Mouse (Mus musculus) CH12.LX (cell line): ENCODE measurements around the gene Abtb1. TPM values are rescaled to one million over a fixed set of nuclear protein-coding genes. Genes with fewer than 3 reads are reported as not detected.

Experiments
- DNase-seq: peaks from one replicate; pipeline ENCODE4 v3.0.0-alpha.2; 2013; ENCODE audit errors: extremely low read depth
- H3K27ac ChIP-seq: 2 replicates; pipeline ENCODE4 v1.5.1; 2012; ENCODE audit warnings: low read depth, mild to moderate bottlenecking, control low read depth, moderate library complexity; ENCODE audit not compliant: insufficient read depth
- H3K27me3 ChIP-seq: replicated peaks from 2 replicates; pipeline ENCODE3; 2012; ENCODE audit warnings: inconsistent platforms
- H3K36me3 ChIP-seq, 2 experiments: replicated peaks in 1 of 2; 2 replicates each; pipeline versions ENCODE3 to v1.6.1; 2012; ENCODE audit warnings: inconsistent platforms in 1 of 2, low read length in 1 of 2, mild to moderate bottlenecking in 1 of 2, mixed read lengths in 1 of 2, moderate library complexity in 1 of 2; ENCODE audit not compliant: control insufficient read depth in 1 of 2, insufficient read depth in 1 of 2
- H3K4me1 ChIP-seq, 2 experiments: 2 replicates each; pipeline ENCODE4 v1.6.1; 2012; ENCODE audit warnings: inconsistent platforms in 1 of 2, moderate library complexity in 1 of 2; ENCODE audit not compliant: insufficient read depth in 2 of 2, control insufficient read depth in 1 of 2
- H3K4me2 ChIP-seq: 2 replicates; pipeline ENCODE4 v1.6.1; 2012; ENCODE audit warnings: low read depth, mild to moderate bottlenecking, control low read depth; ENCODE audit not compliant: poor library complexity, insufficient read depth, severe bottlenecking
- H3K4me3 ChIP-seq, 3 experiments: fragments of 150-350 bp in 1 of 3; sonication (generic) in 1 of 3; replicated peaks in 1 of 3; 2 replicates each; pipeline versions ENCODE3 to v1.5.1; 2011 to 2012; ENCODE audit warnings: low read depth in 2 of 3, low read length in 2 of 3, mild to moderate bottlenecking in 2 of 3, moderate library complexity in 2 of 3, control low read depth in 1 of 3, improper control_type of control experiment in 1 of 3, inconsistent platforms in 1 of 3, mixed read lengths in 1 of 3; ENCODE audit not compliant: poor library complexity in 1 of 3
- H3K79me2 ChIP-seq: replicated peaks from 2 replicates; pipeline ENCODE4 v1.6.1; 2012; ENCODE audit warnings: mild to moderate bottlenecking, moderate library complexity; ENCODE audit not compliant: control insufficient read depth, poor library complexity, insufficient read depth, severe bottlenecking; ENCODE audit errors: extremely low read depth
- H3K9ac ChIP-seq: 2 replicates; pipeline ENCODE4 v1.6.1; 2012; ENCODE audit warnings: low read depth, mild to moderate bottlenecking, control low read depth, moderate library complexity; ENCODE audit not compliant: insufficient read depth
- H3K9me3 ChIP-seq: replicated peaks from 2 replicates; pipeline ENCODE3; 2012; ENCODE audit warnings: low read length, inconsistent platforms, mixed read lengths
- CHD2 ChIP-seq: IDR thresholded peaks from 2 replicates; pipeline ENCODE4 v1.6.1; 2011; ENCODE audit warnings: low read length, improper control_type of control experiment
- CTCF ChIP-seq, 2 experiments: IDR thresholded peaks in 1 of 2; conservative IDR thresholded peaks in 1 of 2; 2 replicates each; pipeline ENCODE4 v1.5.1; 2011 to 2012; ENCODE audit warnings: low read depth in 2 of 2, low read length in 2 of 2, improper control_type of control experiment in 1 of 2, inconsistent platforms in 1 of 2, mild to moderate bottlenecking in 1 of 2, moderate library complexity in 1 of 2
- ETS1 ChIP-seq: conservative IDR thresholded peaks from 2 replicates; pipeline ENCODE4 v1.6.1; 2012; ENCODE audit warnings: low read depth, mild to moderate bottlenecking, inconsistent platforms, low read length, improper control_type of control experiment, moderate library complexity
- JUN ChIP-seq: IDR thresholded peaks from 2 replicates; pipeline ENCODE4 v1.6.1; 2011; ENCODE audit warnings: low read depth, mild to moderate bottlenecking, low read length, improper control_type of control experiment, moderate library complexity; ENCODE audit not compliant: insufficient read depth
- MAFK ChIP-seq: IDR thresholded peaks from 2 replicates; pipeline ENCODE4 v1.6.1; 2011; ENCODE audit warnings: low read length, improper control_type of control experiment; ENCODE audit not compliant: insufficient replicate concordance
- MAX ChIP-seq: IDR thresholded peaks from 2 replicates; pipeline ENCODE4 v1.6.1; 2011; ENCODE audit warnings: low read length, improper control_type of control experiment
- NRF1 ChIP-seq: IDR thresholded peaks from 2 replicates; pipeline ENCODE4 v1.6.1; 2014; ENCODE audit warnings: low read depth, mild to moderate bottlenecking, inconsistent platforms, low read length, improper control_type of control experiment, moderate library complexity
- POLR2AphosphoS2 ChIP-seq: IDR thresholded peaks from 2 replicates; pipeline ENCODE4 v1.6.1; 2011; ENCODE audit warnings: low read depth, low read length, improper control_type of control experiment
- RCOR1 ChIP-seq: conservative IDR thresholded peaks from 2 replicates; pipeline ENCODE4 v1.6.1; 2012; ENCODE audit warnings: low read depth, mild to moderate bottlenecking, inconsistent platforms, low read length, improper control_type of control experiment
- TBP ChIP-seq: conservative IDR thresholded peaks from 2 replicates; pipeline ENCODE4 v1.6.1; 2011; ENCODE audit warnings: low read depth, low read length, improper control_type of control experiment
- TCF12 ChIP-seq: IDR thresholded peaks from 2 replicates; pipeline ENCODE4 v1.6.1; 2014; ENCODE audit warnings: low read depth, mild to moderate bottlenecking, inconsistent platforms, low read length, improper control_type of control experiment
- UBTF ChIP-seq: IDR thresholded peaks from 2 replicates; pipeline ENCODE4 v1.6.1; 2012; ENCODE audit warnings: low read depth, mild to moderate bottlenecking, inconsistent platforms, low read length, improper control_type of control experiment, moderate library complexity
- USF1 ChIP-seq: IDR thresholded peaks from 2 replicates; pipeline ENCODE4 v1.6.1; 2014; ENCODE audit warnings: low read depth, mild to moderate bottlenecking, inconsistent platforms, low read length, improper control_type of control experiment
- USF2 ChIP-seq: conservative IDR thresholded peaks from 2 replicates; pipeline ENCODE4 v1.6.1; 2011; ENCODE audit warnings: low read depth, low read length, improper control_type of control experiment
- ZC3H11A ChIP-seq: IDR thresholded peaks from 2 replicates; pipeline ENCODE4 v1.6.1; 2012; ENCODE audit warnings: low read depth, mild to moderate bottlenecking, inconsistent platforms, low read length, improper control_type of control experiment
- ZNF384 ChIP-seq: IDR thresholded peaks from 2 replicates; pipeline ENCODE4 v1.6.1; 2012; ENCODE audit warnings: low read depth, low read length, improper control_type of control experiment, inconsistent platforms
- dilution Hi-C: fragments of 300-500 bp; cut with MboI; formaldehyde crosslinking; loops from 2 replicates; pipeline ENCODE4 v1.14.3; 2020; ENCODE audit warnings: low sequenced_read_pairs; ENCODE audit not compliant: extremely low pct_unique_long_range_greater_than_20kb, extremely low pct_ligation_motif_present
- in situ Hi-C: fragments of 300-500 bp; cut with MboI; formaldehyde crosslinking; loops from 3 replicates; pipeline ENCODE4 v1.14.3; 2019; ENCODE audit warnings: low sequenced_read_pairs, low pct_ligation_motif_present, low pct_unique_long_range_greater_than_20kb, mixed read lengths
- polyA plus RNA-seq: library from polyadenylated mRNA; unstranded; fragments of >175 nt; gene quantifications from 2 replicates; pipeline ENCODE4 v1.2.1, GENCODE M21; 2012; ENCODE audit warnings: low read depth; ENCODE audit not compliant: insufficient read length
- total RNA-seq, 2 experiments: library from RNA; depleted of rRNA; stranded (reverse); fragments of 300-350 nt in 1 of 2; fragments of >200 nt in 1 of 2; gene quantifications; 2 replicates each; pipeline ENCODE4 v1.2.3; 2012 to 2014

The Abtb1 gene
- total and polyA plus RNA-seq, 3 experiments: 13.0 to 20.8 (median 18.4) TPM

- no peak overlapping the region for H3K9ac ChIP-seq
- no peak overlapping the region for H3K27ac ChIP-seq
- peaks cover 70 to 79% of the 10 kb centered on the region in 2 experiments for H3K36me3 ChIP-seq
- no peak overlapping the region for H3K4me3 ChIP-seq
- TF ChIP-seq MAX: no peak
- TF ChIP-seq CTCF (conservative IDR thresholded peaks at IDR 0.05 in 1 of 2, IDR thresholded peaks at IDR 0.05 in 1 of 2; ENCODE audit: low read depth in 2 of 2, low read length in 2 of 2): no peak
- no peak for TF ChIP-seq UBTF
- no peak for TF ChIP-seq MAFK
- TF ChIP-seq ETS1: no peak
- no peak for TF ChIP-seq TCF12
- TF ChIP-seq NRF1: no peak
- TF ChIP-seq TBP: no peak
- no peak for TF ChIP-seq ZNF384
- no peak for TF ChIP-seq ZC3H11A
- no peaks in the 10 kb centered on the region for H3K79me2 ChIP-seq
- no peak for DNase-seq
- no peaks in the 10 kb centered on the region for H3K9me3 ChIP-seq
- H3K4me2 ChIP-seq: no peak overlapping the region
- no peaks in the 10 kb centered on the region for H3K27me3 ChIP-seq
- dilution Hi-C loops (no loop called here), in situ Hi-C loops (no loop called here)
- H3K4me1 ChIP-seq: peaks cover 33 to 76% of the 10 kb centered on the region in 2 experiments
Measured at GRCm38 (mm10) chr6:88824183-88824582, 17.6 kb downstream of the Abtb1 start.

GRCm38 (mm10) chr6:88821901-88822300, 19.9 kb downstream of the Abtb1 start:
- in situ Hi-C loops (no loop called here), dilution Hi-C loops (no loop called here)
- H3K9me3 ChIP-seq: no peaks in the 10 kb centered on the region
- DNase-seq: no peak
- no peaks in the 10 kb centered on the region for H3K27me3 ChIP-seq
- no peaks in the 10 kb centered on the region for H3K79me2 ChIP-seq
- H3K4me3 ChIP-seq: no peak overlapping the region
- TF ChIP-seq ZC3H11A (no peak), JUN (no peak), USF2 (no peak), CHD2 (no peak), POLR2AphosphoS2 (no peak)
- TF ChIP-seq, all 38 proteins: peak for 0
- Histone ChIP-seq H3K9ac (no peak overlapping the region), H3K36me3 (peaks cover 88 to 97% of the 10 kb centered on the region in 2 experiments), H3K27ac (no peak overlapping the region), H3K4me1 (peaks cover 19 to 76% of the 10 kb centered on the region in 2 experiments), H3K4me2 (no peak overlapping the region)

GRCm38 (mm10) chr6:88821294-88821693, 20.5 kb downstream of the Abtb1 start:
- in situ Hi-C loops: no loop called here
- H3K36me3 ChIP-seq: peaks cover 87 to 98% of the 10 kb centered on the region in 2 experiments
- no peaks in the 10 kb centered on the region for H3K27me3 ChIP-seq
- TF ChIP-seq RCOR1: no peak
- TF ChIP-seq USF1: peak; percentile 14; the same call in 1 of the 2 replicates
- TF ChIP-seq, all 38 proteins: peak for 1
- no peak overlapping the region for H3K4me3 ChIP-seq
- no peaks in the 10 kb centered on the region for H3K9me3 ChIP-seq
- H3K27ac ChIP-seq: no peak overlapping the region
- DNase-seq: no peak
- H3K79me2 ChIP-seq: no peaks in the 10 kb centered on the region
- H3K9ac ChIP-seq: no peak overlapping the region
- H3K4me1 ChIP-seq: peaks cover 13 to 69% of the 10 kb centered on the region in 2 experiments; a peak in 3 of 4 replicates
- no peak overlapping the region for H3K4me2 ChIP-seq
- dilution Hi-C loops: no loop called here
